Mouse (Mus musculus) lung, adult 2 months (tissue): Measurements from ENCODE around the gene Klhl20.

Experiments used
- CTCF ChIP-seq: fragments of 200-500 bp; IDR thresholded peaks from 2 replicates; pipeline ENCODE4 v1.5.1; 2011; ENCODE audit warnings: mild to moderate bottlenecking, low read length, control low read depth; ENCODE audit not compliant: insufficient read depth
- POLR2A ChIP-seq: fragments of 200-500 bp; IDR thresholded peaks from 2 replicates; pipeline ENCODE4 v1.6.1; 2011; ENCODE audit warnings: low read depth, mild to moderate bottlenecking, control low read depth, low read length, borderline replicate concordance; ENCODE audit errors: extremely low read depth

DNA sequence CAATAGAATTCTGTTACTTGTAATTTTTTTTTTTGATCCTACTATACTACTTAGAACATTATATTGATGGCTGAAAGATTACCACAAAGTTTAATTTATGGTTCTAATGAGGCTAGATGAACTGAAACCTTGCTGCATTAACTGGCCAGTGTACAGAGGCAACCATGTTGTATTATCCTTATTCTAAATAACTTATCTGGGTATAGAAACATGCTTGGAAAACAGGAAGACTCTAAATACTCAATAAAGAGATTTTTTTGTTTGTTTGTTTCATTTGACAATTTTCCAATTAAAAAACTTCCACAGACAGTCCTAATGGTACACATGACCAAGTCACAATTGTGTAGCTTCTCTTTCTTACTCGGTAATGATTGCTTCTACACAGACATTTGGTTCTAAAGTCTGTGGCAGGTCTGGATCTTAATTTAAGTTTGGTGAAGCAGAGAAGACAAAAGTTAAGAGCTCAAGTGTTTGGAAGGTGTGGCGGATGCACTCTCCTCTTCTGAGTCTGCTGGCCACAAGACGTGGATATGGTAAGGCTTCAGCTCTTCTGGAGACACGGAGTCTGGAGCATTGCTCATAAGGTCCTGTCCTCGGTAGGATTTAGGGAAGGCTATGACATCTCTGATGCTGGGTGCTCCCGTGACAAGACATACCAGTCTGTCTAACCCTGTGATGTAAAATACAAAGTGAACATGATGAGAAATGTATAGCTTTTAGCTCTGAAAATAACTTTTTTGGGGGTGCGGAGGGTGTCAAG lies 89.9 kb downstream of the Klhl20 start:
- TF ChIP-seq CTCF = no peak
- no peak for TF ChIP-seq POLR2A
